Mouse (Mus musculus) spleen, adult 12 weeks (tissue): ENCODE data around the gene 3110021N24Rik.

ENCODE experiments used
- DNase-seq: peaks from one replicate; pipeline ENCODE4 v3.0.0; 2022; ENCODE audit warnings: low spot score

Gene 3110021N24Rik

GRCm38 (mm10) chr4:108796701-108797100 is 77.3 kb downstream of the 3110021N24Rik start:
- DNase-seq = no peak

DNA sequence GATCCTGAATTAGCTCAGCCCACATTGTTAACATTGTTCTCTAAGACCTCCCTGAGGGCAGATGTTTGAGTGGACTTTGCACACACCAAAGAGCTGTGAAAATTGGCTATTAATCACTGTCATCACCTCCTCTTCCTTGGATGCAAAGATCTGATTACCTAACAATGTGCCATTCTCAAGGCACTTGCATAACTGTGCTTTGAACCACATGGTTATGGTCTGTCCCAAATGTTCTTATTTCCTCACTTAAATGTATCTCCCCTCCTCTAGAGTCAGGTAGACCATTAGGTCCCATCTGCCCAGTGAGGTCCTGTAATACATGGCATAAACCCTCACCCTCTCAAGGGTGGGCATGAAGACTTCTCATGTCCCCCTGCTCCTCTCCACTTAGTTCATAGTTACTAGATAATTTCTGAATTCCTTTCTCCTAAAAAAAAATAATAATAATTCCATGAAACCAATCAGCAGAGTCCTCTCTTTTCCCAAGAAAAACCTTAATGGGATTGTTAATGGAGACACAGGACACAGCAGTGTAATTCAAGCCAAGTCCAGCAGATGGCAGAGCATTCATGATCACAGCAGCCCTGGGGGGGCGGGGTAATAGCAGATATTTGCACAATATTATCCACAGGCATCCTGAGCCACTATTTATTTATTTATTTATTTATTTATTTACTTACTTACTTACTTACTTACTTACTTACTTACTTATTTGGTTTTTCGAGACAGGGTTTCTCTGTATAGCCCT is 78.8 kb downstream of the 3110021N24Rik start:
- peak; percentile 37 for DNase-seq

DNA sequence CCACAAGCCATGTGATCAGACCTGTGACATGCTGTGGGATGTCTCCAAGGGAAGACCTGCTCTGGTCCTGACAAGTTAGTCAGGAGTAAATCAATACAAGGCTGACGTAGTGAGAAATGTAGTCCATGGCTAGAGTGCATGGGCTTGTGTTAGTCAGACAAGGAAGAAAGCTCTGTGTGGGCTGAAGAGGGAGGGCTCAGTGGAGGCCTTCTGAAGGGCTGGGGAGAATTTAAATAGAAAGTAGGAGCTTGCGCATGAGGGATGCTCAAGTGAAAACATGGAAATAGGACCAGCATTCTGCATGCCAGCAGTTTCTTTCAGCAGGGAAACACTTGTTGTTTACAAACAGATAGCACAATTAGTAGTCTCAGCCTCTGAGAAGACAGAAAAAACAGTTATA is 84.1 kb downstream of the 3110021N24Rik start:
- no peak for DNase-seq

DNA sequence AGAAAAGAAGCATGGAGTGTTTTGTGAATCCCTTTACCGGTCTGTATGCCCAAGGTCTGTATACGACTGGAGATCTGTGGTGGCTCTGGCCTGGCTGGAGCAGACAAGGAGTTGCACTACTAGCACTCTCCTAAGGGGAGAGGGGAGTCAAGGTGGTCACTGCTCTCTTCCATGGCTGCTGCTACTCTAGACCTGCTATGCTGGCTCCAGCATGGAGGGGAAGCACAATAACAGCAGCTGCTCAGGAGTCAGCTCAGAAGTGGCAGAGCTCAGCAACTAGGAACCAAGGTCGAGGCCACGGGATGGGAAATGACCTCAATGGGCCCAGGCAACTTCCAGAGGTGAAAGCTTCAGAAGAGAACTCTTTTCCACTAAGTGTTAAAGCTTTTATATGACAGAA is 91.7 kb downstream of the 3110021N24Rik start:
- no peak for DNase-seq

DNA sequence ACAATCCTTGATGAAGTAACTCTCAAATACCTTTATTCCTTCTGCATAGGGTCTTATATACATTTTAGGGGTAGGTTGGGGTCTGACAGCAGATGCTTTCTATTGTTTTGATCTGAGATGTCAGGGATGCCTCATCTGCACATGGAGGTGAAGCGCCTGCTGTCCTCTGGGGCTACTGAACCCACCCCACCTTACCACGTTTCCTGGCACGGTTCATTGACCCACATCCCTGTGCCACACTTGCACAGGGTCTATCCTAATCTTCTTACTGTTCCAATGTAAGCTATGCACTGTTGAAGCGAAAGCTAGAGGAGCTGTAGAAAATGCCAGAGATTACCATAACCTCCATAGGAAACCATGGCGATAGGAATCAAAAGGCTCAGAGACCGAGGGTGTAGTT is 92.1 kb downstream of the 3110021N24Rik start:
- no peak for DNase-seq

DNA sequence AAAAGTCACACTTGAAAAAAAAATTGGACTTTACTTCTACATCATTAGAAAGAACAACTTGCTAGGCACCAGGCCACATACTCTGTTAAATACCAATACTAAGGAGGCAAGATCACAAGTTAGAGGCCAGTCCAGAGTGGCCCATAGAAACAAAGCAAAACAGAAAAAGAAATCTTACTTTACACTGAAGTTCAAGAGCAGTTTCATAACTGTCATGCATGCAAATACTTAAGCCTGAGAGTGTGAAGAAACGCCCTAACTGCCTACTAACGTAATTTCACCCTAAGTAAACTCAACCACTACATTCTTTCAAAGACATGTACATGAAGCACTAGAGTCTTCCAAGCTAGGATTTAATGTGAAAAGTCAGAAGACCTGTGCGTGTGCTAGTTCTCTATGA is 106.2 kb downstream of the 3110021N24Rik start:
- DNase-seq = no peak

DNA sequence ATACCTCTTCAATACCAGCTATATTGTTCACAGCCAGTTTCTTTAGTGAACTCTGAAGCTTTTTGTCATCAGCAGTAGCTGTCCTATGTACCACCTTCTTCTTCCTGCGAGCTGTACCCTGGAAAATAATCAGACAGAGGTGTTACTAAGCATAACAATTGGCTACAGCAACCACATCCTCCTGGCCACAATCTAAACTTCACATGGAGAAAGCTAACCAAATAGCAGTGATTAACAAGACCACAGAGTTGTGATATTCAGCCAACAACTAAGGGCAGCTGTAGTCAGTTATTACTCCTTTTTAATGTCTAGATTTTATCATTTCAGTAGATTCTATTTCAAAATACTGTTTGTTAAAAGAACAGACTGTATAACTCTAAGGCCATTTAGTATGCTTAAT is 106.6 kb downstream of the 3110021N24Rik start:
- no peak for DNase-seq

- DNase-seq = no peak
Observed at GRCm38 (mm10) chr4:108826643-108827042, 107.2 kb downstream of the 3110021N24Rik start.

GRCm38 (mm10) chr4:108830698-108831097 is 111.2 kb downstream of the 3110021N24Rik start:
- DNase-seq = no peak
